Mouse (Mus musculus) cerebellum, adult 9-11 months (tissue): ENCODE results near the gene Aars.
"Not testable (repeated sequence)": the region's sequence is repeated elsewhere in the genome, so short reads cannot be mapped to it uniquely, and the experiment has no call there.

Source experiments
- DNase-seq: peaks from one replicate; pipeline ENCODE4 v3.0.0; 2022

Gene Aars

GRCm38 (mm10) chr8:111055031-111055634 lies 22.2 kb downstream of the Aars start:
- peak; percentile 38 for DNase-seq

- DNase-seq: no peak
Measured at GRCm38 (mm10) chr8:111055661-111056060, 22.7 kb downstream of the Aars start.

- peak; percentile 91 for DNase-seq
Measured at GRCm38 (mm10) chr8:111056158-111056663, 23.3 kb downstream of the Aars start, which contains the start of gene Exosc6. TSS of gene Exosc6 (plus strand) at chr8:111056339.

GRCm38 (mm10) chr8:111056691-111057293 lies 23.8 kb downstream of the Aars start:
- peak; percentile 67 for DNase-seq

- DNase-seq: no peak
Measured at GRCm38 (mm10) chr8:111058946-111059572, 26.1 kb downstream of the Aars start.

DNA sequence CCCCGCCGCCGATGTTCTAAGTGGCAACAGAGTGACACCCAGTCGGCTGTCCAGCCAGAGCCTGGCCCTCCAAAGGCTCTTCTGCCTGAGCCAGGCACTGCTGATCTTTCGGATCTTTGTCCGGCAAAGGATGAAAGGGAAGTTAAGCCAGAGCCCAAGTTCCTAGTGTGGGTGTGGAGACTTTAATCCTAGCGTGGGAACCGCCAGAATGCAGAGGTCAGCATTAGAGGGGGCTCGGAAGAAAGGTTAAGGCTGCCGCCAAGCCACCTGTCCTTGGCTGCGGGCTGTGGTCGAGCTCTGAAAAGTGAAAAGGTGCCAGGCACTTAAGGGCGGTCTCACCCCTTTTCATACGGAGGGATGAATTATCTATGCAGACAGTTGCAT lies 28.7 kb downstream of the Aars start:
- DNase-seq: peak; percentile 30

- peak; percentile 88 for DNase-seq
Measured at GRCm38 (mm10) chr8:111062072-111062757, 29.3 kb downstream of the Aars start.

DNA sequence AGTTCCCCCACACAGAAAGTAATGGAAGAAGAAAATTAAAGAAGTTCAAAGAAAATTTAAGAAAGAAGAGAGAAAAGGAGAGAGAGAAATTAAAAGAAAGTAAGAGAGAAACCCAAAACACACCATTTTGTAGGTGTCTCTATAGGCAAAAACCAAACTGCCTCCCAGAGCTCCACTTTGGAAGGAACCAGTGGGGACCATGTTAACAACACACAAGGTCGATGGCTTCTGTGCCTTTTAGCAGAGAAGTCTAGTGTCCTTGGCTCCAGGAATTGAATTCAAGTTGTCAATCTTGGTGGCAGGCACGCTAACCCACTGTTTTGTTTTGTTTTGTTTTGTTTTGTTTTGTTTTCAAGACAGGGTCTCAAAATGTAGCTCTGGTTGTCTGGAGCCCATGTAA lies 29.9 kb downstream of the Aars start:
- no peak for DNase-seq

- DNase-seq: no peak
Measured at GRCm38 (mm10) chr8:111066308-111066707, 33.4 kb downstream of the Aars start.

GRCm38 (mm10) chr8:111067439-111067838 lies 34.5 kb downstream of the Aars start:
- DNase-seq: no peak

- DNase-seq: not testable (repeated sequence)
Measured at GRCm38 (mm10) chr8:111068660-111069059, 35.7 kb downstream of the Aars start.

GRCm38 (mm10) chr8:111075926-111076325 lies 43.0 kb downstream of the Aars start:
- no peak for DNase-seq

DNA sequence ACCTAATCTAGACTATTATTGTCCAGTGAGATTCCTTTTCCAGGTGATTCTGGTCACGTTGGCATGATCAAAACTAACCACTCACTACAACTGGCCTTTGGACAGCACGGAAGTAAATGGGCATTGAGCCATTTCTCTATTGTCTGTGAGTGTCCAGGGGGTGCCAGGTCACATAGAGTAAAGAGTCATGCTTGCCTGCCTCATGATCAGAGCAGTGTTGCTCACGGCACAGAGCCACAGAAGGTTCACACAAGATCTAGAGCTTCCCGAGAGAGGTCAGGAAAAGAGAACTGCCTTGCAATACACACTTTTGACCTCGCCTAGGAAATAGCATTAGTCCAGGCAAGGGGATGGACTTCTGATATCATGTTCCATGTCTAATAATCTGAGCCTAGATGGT lies 46.5 kb downstream of the Aars start:
- DNase-seq: no peak

GRCm38 (mm10) chr8:111079861-111080271 lies 46.9 kb downstream of the Aars start:
- no peak for DNase-seq

GRCm38 (mm10) chr8:111081580-111082258 lies 48.8 kb downstream of the Aars start:
- DNase-seq: no peak

- DNase-seq: not testable (repeated sequence)
Measured at GRCm38 (mm10) chr8:111083936-111084335, 51.0 kb downstream of the Aars start.

DNA sequence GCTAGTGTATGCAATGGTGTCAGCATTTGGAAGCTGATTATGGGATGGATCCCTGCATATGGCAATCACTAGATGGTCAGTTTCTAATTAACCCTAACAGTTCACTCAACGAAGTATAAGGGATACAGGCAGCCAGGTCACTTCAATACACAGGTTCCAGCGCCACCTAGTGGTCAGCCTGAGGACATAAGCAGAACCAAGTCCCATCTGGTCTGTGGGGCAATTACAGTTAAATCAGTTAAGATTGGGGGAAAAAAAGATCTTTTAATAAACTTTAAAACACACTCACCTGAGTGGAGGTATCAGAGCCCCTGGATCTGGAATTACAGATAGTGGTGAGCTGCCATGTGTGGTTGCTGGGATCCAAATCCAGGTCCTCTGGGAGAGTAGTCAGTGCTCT lies 57.2 kb downstream of the Aars start:
- peak; percentile 72 for DNase-seq

- no peak for DNase-seq
Measured at GRCm38 (mm10) chr8:111091706-111092105, 58.8 kb downstream of the Aars start.

GRCm38 (mm10) chr8:111092326-111092725 lies 59.4 kb downstream of the Aars start, which contains the start of gene Clec18a:
TSS of gene Clec18a (minus strand) at chr8:111092426.
- DNase-seq: not testable (repeated sequence)

GRCm38 (mm10) chr8:111093865-111094718 lies 61.1 kb downstream of the Aars start, which contains the start of gene Pdpr:
TSS of gene Pdpr (plus strand) at chr8:111094630.
- DNase-seq: peak; percentile 94

GRCm38 (mm10) chr8:111094719-111095302 lies 61.9 kb downstream of the Aars start:
- peak; percentile 46 for DNase-seq
